Mouse (Mus musculus) stomach, postnatal 0 days (tissue): ENCODE results near the gene Ddx31. TPM values are rescaled to one million over a fixed set of nuclear protein-coding genes. Genes with fewer than 3 reads are reported as not detected.

Experiments used
- ATAC-seq: fragments of 200-750 bp; cut with Nextera tagmentation; 2 replicates; pipeline ENCODE4 v1.8.0; 2017; ENCODE audit not compliant: low FRiP score, low TSS enrichment
- DNase-seq: peaks from one replicate; pipeline ENCODE4 v3.0.0-alpha.2; 2016; ENCODE audit warnings: low spot score
- H3K27ac ChIP-seq: fragments of 300-500 bp; sonication (generic); replicated peaks from 2 replicates; pipeline ENCODE4 v1.5.1; 2014; ENCODE audit warnings: mild to moderate bottlenecking, control low read depth
- H3K27me3 ChIP-seq: fragments of 300-500 bp; sonication (generic); 2 replicates; pipeline ENCODE4 v1.6.1; 2014; ENCODE audit warnings: low read length; ENCODE audit not compliant: control insufficient read depth, insufficient read depth
- H3K36me3 ChIP-seq: fragments of 300-500 bp; sonication (generic); 2 replicates; pipeline ENCODE4 v1.6.1; 2014; ENCODE audit warnings: low read length, mixed read lengths; ENCODE audit not compliant: control insufficient read depth, insufficient read depth
- H3K4me1 ChIP-seq: fragments of 300-500 bp; sonication (generic); replicated peaks from 2 replicates; pipeline ENCODE4 v1.6.1; 2014; ENCODE audit warnings: antibody characterized with exemption; ENCODE audit not compliant: control insufficient read depth, insufficient read depth
- H3K4me2 ChIP-seq: fragments of 300-500 bp; sonication (generic); replicated peaks from 2 replicates; pipeline ENCODE4 v1.6.1; 2014; ENCODE audit warnings: low read depth, mild to moderate bottlenecking, control low read depth, moderate library complexity
- H3K4me3 ChIP-seq: fragments of 300-500 bp; sonication (generic); 2 replicates; pipeline ENCODE4 v1.5.1; 2014; ENCODE audit warnings: low read depth, low read length, control low read depth
- H3K9ac ChIP-seq: fragments of 300-500 bp; sonication (generic); 2 replicates; pipeline ENCODE4 v1.6.1; 2014; ENCODE audit warnings: mild to moderate bottlenecking, low read length, control low read depth, mixed read lengths
- H3K9me3 ChIP-seq: fragments of 300-500 bp; sonication (generic); 2 replicates; pipeline ENCODE4 v1.6.1; 2016; ENCODE audit warnings: low read length; ENCODE audit not compliant: control insufficient read depth
- CTCF ChIP-seq: IDR thresholded peaks from 2 replicates; pipeline ENCODE4 v1.5.1; 2016; ENCODE audit warnings: antibody characterized with exemption, low read depth, mild to moderate bottlenecking, moderate library complexity
- EP300 ChIP-seq: optimal IDR thresholded peaks from 2 replicates; pipeline ENCODE3; 2016; ENCODE audit warnings: antibody characterized with exemption
- WGBS: fragments of 180-500 bp; shearing (Covaris S2); extraction: QIAGEN DNeasy Blood & Tissue Kit; methylation state at CpG from one replicate; pipeline ENCODE4 v1.1.7; 2014; 5-methylcytosine and 5-hydroxymethylcytosine counted together
- polyA plus RNA-seq: library from polyadenylated mRNA; unstranded; fragments of >200 nt; fragmentation: Nextera tagmentation; extraction: Ambion mirVana; gene quantifications from 2 replicates; pipeline ENCODE4 v1.2.1, GENCODE M21; 2015

Gene Ddx31
- polyA plus RNA-seq, 1 experiment from 2014 or later, result 5.1 TPM

DNA sequence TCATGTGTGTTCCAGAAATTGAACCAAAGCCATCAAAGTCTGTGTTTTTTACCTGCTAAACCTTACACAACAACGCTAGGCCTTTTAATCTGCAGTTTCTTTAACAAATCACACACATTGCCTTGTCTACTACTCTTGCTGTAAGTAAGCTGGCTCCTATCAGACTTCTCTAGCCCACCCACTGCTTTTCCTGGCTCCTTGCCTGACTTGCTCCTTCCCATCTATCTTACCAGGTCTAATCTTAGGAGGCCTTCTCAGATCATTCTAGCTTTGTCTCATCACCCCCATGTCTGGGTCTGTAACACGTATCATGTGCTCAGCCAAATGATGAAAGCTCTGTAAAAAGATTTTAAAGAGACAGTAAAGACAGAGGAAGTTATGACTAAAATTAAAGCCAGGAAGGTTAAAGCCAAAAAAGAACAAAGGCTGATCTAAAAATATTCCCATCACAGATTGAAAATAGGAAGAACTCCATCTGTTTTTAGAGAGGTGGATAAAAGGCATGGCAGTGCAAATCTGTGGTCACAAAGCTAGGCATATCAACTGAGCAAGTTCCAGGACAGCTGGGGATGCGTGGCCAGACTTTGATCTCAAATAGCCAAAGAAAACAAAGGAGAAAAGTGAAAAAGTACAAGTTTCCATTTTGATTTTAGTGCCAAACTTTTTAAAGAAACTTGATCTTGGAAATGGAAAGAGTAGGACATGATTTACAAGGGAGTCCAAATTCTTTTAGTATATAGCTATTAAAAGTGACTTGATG, 3.8 kb upstream of the Ddx31 start:
- TF ChIP-seq EP300, result no peak
- no peak for TF ChIP-seq CTCF
- 48% methylated on average over 3 of the region's 3 CpGs for WGBS

DNA sequence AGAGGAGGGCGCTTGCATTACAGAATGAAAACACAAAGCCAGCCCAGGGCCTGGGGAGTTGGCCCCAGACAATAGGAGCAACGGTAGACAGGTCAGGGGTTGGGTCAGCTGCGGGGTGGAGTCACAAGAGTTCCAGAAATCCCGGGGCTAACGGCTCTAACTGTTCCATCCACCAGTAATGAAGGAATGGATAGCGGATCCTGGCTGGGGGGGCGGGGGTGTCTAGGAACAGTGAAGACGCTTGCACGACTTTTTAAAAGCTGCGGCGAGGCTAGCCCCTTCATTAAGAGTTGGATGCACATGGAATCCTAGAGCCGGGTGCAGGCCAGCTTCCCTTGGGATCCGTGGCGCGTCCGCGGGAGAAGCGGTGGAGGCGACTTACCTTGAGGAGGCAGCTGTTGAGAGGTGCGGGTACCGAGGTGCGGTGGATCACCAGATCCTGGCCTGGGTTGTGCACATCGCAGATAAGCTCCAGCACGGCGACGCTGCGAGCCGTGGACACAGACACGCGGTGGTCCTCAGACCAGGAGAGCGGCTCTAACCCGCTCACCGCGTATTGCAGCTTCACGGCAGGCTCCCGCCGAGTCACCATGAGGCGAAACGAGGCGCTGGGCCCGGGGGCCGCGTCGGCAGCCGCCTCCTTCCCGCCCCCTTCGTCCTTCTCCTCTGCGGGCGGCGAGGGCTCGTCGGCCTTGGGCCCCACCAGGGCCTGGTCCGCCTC, 545 bp upstream of the Ddx31 start:
- TF ChIP-seq EP300, result no peak
- TF ChIP-seq CTCF, result no peak
- Histone ChIP-seq H3K9ac (peak overlapping the region; percentile 88), H3K4me2 (peak overlapping the region; percentile 94), H3K4me1 (peaks cover 2% of the 10 kb centered on the region; the same call in 1 of the 2 replicates), H3K4me3 (peak overlapping the region; percentile 92), H3K9me3 (no peaks in the 10 kb centered on the region), H3K27me3 (no peaks in the 10 kb centered on the region), H3K27ac (peak overlapping the region; percentile 90), H3K36me3 (peaks cover 2% of the 10 kb centered on the region; the same call in 1 of the 2 replicates)
- DNase-seq, result peak; percentile 20
- no peak for ATAC-seq
- 0% methylated on average over 42 of the region's 53 CpGs for WGBS

More for the DNA sequence above, 3.8 kb upstream of the Ddx31 start:
- Histone ChIP-seq H3K4me2 (no peak overlapping the region), H3K36me3 (peaks cover 16% of the 10 kb centered on the region), H3K27me3 (no peaks in the 10 kb centered on the region), H3K9ac (no peak overlapping the region), H3K4me1 (peaks cover 2% of the 10 kb centered on the region; the same call in 1 of the 2 replicates), H3K4me3 (no peak overlapping the region), H3K9me3 (no peaks in the 10 kb centered on the region), H3K27ac (no peak overlapping the region)
- no peak for DNase-seq
- no peak for ATAC-seq

DNA sequence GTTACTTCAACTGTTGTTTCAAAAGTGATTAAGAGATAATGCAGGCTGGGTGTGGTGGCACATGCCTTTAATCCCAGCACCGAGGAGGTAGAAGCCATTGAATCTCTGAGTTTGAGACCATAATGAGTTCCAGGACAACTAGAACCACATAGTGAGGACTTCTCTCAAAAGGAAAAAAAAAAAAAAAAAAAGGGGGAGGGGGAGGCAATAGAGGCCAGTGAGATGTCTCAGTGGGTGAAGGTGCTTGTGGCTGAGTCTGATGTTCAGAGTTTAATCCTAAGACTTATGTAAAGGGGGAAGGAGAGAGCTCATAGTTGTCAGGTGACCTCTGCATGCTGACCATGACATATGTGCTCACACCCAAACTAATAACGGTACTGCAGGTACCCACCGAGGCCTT, 1.8 kb downstream of the Ddx31 start:
- H3K9ac ChIP-seq, result no peak overlapping the region
- no peak overlapping the region for H3K4me3 ChIP-seq
- no peak for ATAC-seq

DNA sequence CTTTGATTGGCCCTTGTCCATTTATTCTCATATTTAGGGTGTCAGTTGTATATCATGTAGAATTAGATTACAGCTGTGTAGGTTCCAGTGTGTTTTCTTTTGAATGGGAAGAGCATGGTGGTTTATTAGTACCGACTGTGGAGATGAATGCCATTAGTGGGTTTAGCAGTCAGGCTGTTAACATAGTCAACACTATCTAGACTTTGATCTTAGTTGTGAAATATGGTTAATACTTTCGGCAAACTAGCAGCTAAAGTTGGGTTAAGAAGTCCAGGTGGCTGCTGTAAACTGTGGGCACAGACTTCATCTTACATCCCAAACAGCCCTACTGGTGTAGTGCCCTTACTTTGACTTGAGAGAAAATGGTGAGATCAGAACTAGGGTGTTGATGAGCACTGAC, 8.7 kb downstream of the Ddx31 start:
- WGBS, result 82% methylated on average over 2 of the region's 2 CpGs
- Histone ChIP-seq H3K36me3 (peaks cover 8% of the 10 kb centered on the region; the same call in 1 of the 2 replicates), H3K27me3 (no peaks in the 10 kb centered on the region), H3K4me2 (no peak overlapping the region), H3K4me1 (no peaks in the 10 kb centered on the region), H3K4me3 (no peak overlapping the region), H3K9ac (no peak overlapping the region), H3K27ac (no peak overlapping the region), H3K9me3 (no peaks in the 10 kb centered on the region)
- no peak for DNase-seq
- ATAC-seq, result no peak
- no peak for TF ChIP-seq CTCF
- no peak for TF ChIP-seq EP300

More for the DNA sequence above, 1.8 kb downstream of the Ddx31 start:
- Histone ChIP-seq H3K27me3 (no peaks in the 10 kb centered on the region), H3K4me1 (peaks cover 2% of the 10 kb centered on the region; the same call in 1 of the 2 replicates), H3K27ac (no peak overlapping the region), H3K9me3 (no peaks in the 10 kb centered on the region), H3K4me2 (no peak overlapping the region; the same call in 1 of the 2 replicates), H3K36me3 (peaks cover 3% of the 10 kb centered on the region; the same call in 1 of the 2 replicates)
- TF ChIP-seq CTCF (no peak), EP300 (no peak)
- WGBS, result 42% methylated on average over 3 of the region's 3 CpGs
- no peak for DNase-seq

DNA sequence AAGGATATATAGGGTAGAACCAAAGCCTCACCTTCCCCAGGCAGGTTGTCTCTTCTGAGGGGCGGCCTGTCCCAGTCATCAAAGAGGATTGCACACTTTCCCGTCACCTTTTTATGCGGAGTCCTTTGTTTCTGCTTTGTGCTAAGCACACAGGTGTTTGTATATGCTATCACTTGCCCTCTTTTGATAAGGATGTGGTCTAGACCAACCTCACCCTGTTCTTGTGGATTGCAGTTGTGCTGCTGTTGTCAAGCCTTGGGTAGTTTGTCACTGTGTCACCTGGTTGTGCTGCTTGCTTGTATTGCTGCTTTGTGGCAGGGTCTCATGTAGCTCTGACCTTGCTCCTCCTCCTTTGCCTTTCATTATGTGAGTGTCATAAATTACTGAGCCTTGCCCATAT, 12.4 kb downstream of the Ddx31 start:
- H3K27ac ChIP-seq, result no peak overlapping the region
- no peaks in the 10 kb centered on the region for H3K9me3 ChIP-seq
- no peak overlapping the region for H3K9ac ChIP-seq
- H3K36me3 ChIP-seq, result peaks cover 11% of the 10 kb centered on the region
- DNase-seq (no peak), ATAC-seq (peak; percentile 71)
- WGBS, result 67% methylated on average over 3 of the region's 3 CpGs
- no peak overlapping the region for H3K4me3 ChIP-seq
- H3K4me2 ChIP-seq, result no peak overlapping the region
- no peaks in the 10 kb centered on the region for H3K27me3 ChIP-seq
- no peaks in the 10 kb centered on the region for H3K4me1 ChIP-seq
- TF ChIP-seq CTCF (no peak), EP300 (no peak)

DNA sequence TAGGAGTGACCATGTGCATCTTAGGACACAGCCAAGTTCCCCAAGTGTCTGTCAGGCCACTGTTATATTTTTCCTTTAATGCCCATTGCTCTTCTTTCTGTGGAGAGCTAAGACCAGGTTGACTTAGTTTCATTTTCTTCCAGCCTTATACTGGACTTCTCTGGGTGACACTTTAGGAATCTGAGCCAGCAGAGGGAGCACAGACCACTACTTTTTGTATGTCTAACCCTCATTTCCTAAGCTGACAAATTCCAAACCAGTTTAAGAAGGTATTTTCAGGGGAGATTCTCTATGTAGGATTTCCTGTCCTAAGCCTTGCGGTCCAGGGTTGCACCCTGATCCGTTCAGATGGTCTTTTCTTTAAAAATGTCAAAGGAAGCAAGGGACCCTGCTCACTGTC, 15.6 kb downstream of the Ddx31 start:
- H3K4me1 ChIP-seq, result no peaks in the 10 kb centered on the region
- no peak overlapping the region for H3K9ac ChIP-seq
- H3K27me3 ChIP-seq, result no peaks in the 10 kb centered on the region
- peaks cover 6% of the 10 kb centered on the region; the same call in 1 of the 2 replicates for H3K36me3 ChIP-seq
- no peak overlapping the region for H3K4me3 ChIP-seq
- no peak for DNase-seq
- no peaks in the 10 kb centered on the region for H3K9me3 ChIP-seq
- TF ChIP-seq EP300 (no peak), CTCF (peak; percentile 54)
- ATAC-seq, result no peak
- H3K27ac ChIP-seq, result no peak overlapping the region
- 88% methylated on average over 2 of the region's 2 CpGs for WGBS
- no peak overlapping the region for H3K4me2 ChIP-seq
